Mouse (Mus musculus) embryonic fibroblast, embryonic 13.5 days (primary cell): Measurements from ENCODE around the gene Cyp3a57. TPM values are rescaled to one million over a fixed set of nuclear protein-coding genes. Genes with fewer than 3 reads are reported as not detected.
"Not testable (repeated sequence)": the region's sequence is repeated elsewhere in the genome, so short reads cannot be mapped to it uniquely, and the experiment has no call there.

ENCODE experiments used
- H3K27ac ChIP-seq: 2 replicates; pipeline ENCODE4 v1.5.1; 2012; ENCODE audit warnings: low read length, control low read depth, inconsistent platforms; ENCODE audit not compliant: insufficient read depth
- H3K4me1 ChIP-seq: 2 replicates; pipeline ENCODE4 v1.6.1; 2011; ENCODE audit warnings: low read length; ENCODE audit not compliant: control insufficient read depth, insufficient read depth
- H3K4me3 ChIP-seq: 2 replicates; pipeline ENCODE4 v1.5.1; 2011; ENCODE audit warnings: mild to moderate bottlenecking, control low read depth, low read length; ENCODE audit not compliant: insufficient read depth
- CTCF ChIP-seq: IDR thresholded peaks from 2 replicates; pipeline ENCODE4 v1.5.1; 2011; ENCODE audit warnings: mild to moderate bottlenecking, control low read depth, low read length, moderate library complexity, borderline replicate concordance; ENCODE audit not compliant: insufficient read depth
- POLR2A ChIP-seq: IDR thresholded peaks from 2 replicates; pipeline ENCODE4 v1.6.1; 2011; ENCODE audit warnings: low read depth, mild to moderate bottlenecking, control low read depth, low read length, moderate library complexity
- polyA plus RNA-seq: library from polyadenylated mRNA; stranded (reverse); fragments of >200 nt; gene quantifications from 2 replicates; pipeline ENCODE4 v1.2.4, GENCODE M21; 2011; ENCODE audit warnings: low read depth; ENCODE audit not compliant: missing spikeins, insufficient read length

The Cyp3a57 gene
- not detected in 2 replicates for polyA plus RNA-seq

DNA sequence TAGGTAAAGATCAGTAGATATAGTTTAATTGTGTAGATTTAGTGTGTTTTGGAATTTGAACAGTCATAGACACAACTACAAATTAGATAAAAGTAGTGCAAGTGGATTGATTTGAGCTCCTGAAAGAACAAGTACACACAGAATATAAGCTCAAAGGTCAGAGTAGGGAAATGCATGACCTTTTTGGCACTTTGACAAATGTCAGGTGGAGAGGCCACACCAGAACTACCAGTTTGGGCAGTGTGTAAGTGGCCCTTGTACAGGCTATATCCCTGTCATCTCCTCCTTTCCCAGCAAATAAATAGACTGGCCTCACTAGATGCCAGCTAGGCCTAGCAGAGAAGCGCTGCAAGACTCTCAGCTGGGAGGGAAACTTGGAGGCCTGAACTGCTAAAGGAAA lies at the start of gene Cyp3a57:
Gene Cyp3a57, plus strand, starts transcription at position 339 of the 400 bp plus-strand sequence.
- TF ChIP-seq CTCF (no peak), POLR2A (no peak)
- H3K4me3 ChIP-seq, result no peak within 1 kb of the TSS
- H3K27ac ChIP-seq, result no peak within 1 kb of the TSS
- no peaks in the 10 kb centered on the region for H3K4me1 ChIP-seq

GRCm38 (mm10) chr5:145300469-145300868 lies 44.6 kb upstream of the Cyp3a57 start:
- Histone ChIP-seq H3K27ac (no peak overlapping the region), H3K4me1 (no peaks in the 10 kb centered on the region), H3K4me3 (no peak overlapping the region)
- no peak for TF ChIP-seq CTCF
- TF ChIP-seq POLR2A, result no peak

- H3K4me3 ChIP-seq, H3K4me1 ChIP-seq, H3K27ac ChIP-seq: not testable (repeated sequence)
Measured at GRCm38 (mm10) chr5:145301796-145302195, 43.3 kb upstream of the Cyp3a57 start.

DNA sequence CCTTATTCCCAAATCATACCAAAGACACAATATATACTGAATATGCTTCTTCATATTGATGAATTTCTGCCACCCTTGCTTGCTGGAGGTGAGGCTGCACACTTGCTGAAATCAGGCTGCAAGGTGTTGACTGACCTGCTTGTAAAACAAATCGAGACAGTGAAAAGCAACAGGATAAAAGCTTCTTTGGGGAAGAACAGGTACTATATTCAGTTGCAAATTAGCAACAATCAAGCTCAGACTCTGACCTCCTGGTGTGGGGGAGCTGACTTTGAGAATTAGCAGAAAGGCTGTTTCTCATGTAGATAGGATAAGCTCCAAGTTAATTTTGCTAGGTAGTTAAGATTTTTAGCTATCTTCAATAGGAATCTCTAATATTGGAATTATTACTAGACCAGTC lies 42.7 kb upstream of the Cyp3a57 start:
- H3K4me1 ChIP-seq, result no peaks in the 10 kb centered on the region
- TF ChIP-seq POLR2A (no peak), CTCF (no peak)

GRCm38 (mm10) chr5:145306953-145307352 lies 38.1 kb upstream of the Cyp3a57 start:
- not testable (repeated sequence) for H3K4me3 ChIP-seq, H3K27ac ChIP-seq, H3K4me1 ChIP-seq

More for the DNA sequence above, 42.7 kb upstream of the Cyp3a57 start:
- Histone ChIP-seq H3K4me3 (no peak overlapping the region), H3K27ac (no peak overlapping the region)

DNA sequence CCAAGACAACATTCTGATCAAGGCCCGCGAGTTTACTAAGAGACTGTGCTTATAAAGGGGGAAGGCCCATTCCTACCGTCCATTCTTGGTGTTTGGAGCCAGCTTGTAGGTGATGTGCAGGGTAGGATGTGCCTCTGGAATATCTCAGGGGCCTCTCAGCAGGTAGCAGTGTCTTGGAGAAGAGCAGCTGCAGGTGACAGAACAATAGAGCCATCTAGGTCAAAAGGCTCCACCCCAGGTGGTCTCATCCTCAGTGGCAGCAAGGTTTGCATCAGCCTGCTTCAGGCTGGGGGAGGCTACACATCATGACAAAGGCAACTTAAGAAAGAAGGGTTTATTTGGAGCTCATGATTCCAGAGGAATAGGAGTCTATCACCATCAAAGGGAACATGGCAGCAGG lies 37.3 kb upstream of the Cyp3a57 start:
- H3K27ac ChIP-seq, H3K4me3 ChIP-seq, H3K4me1 ChIP-seq: not testable (repeated sequence)

DNA sequence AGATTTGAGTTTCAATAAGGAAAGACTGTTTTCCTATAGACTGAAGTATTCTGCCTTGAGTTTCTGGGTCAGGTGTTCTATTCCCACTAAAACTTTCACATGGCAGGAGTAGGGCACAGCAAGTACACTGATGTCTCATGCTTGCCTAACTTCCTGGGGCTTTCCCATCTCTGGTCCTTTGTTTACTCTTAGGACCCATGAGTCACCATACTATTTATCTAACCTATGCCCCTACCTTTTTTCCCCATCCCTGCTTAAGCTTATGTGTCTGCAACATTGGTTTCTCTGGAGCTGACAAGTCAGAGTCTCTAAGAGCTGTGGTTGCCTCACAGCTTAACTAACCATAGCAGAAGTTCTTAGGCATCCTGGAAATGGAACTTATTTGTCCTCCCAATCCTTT lies 31.2 kb upstream of the Cyp3a57 start:
- Histone ChIP-seq H3K4me3 (no peak overlapping the region), H3K27ac (no peak overlapping the region), H3K4me1 (no peaks in the 10 kb centered on the region)
- no peak for TF ChIP-seq CTCF
- no peak for TF ChIP-seq POLR2A

GRCm38 (mm10) chr5:145317141-145317540 lies 27.9 kb upstream of the Cyp3a57 start:
- no peak for TF ChIP-seq POLR2A
- no peak for TF ChIP-seq CTCF
- H3K4me1 ChIP-seq, result no peaks in the 10 kb centered on the region
- H3K27ac ChIP-seq, result no peak overlapping the region
- no peak overlapping the region for H3K4me3 ChIP-seq

DNA sequence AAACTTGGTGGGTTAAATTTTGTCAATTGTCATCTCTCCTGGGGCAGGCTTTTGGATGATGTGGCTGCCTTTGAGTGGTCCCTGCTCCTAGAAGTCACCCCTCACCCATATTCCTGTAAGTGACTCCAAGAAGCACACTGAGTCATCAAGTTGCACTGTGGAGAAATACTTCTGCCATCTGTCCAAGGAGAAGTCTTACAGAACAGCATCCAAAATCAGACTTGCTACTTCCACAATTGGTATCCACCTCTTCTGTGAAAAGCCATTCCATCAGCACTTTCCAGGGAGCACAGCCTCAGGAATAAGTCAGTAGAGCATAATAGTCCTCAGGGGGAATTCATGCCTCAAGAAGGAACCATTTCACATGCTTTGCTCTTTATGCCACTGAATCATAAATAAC lies 6.3 kb upstream of the Cyp3a57 start:
- not testable (repeated sequence) for H3K4me1 ChIP-seq, H3K4me3 ChIP-seq, H3K27ac ChIP-seq

- Histone ChIP-seq H3K4me3 (no peak overlapping the region), H3K4me1 (no peaks in the 10 kb centered on the region), H3K27ac (no peak overlapping the region)
- TF ChIP-seq POLR2A (no peak), CTCF (no peak)
Measured at GRCm38 (mm10) chr5:145349697-145350096, 4.6 kb downstream of the Cyp3a57 start.

DNA sequence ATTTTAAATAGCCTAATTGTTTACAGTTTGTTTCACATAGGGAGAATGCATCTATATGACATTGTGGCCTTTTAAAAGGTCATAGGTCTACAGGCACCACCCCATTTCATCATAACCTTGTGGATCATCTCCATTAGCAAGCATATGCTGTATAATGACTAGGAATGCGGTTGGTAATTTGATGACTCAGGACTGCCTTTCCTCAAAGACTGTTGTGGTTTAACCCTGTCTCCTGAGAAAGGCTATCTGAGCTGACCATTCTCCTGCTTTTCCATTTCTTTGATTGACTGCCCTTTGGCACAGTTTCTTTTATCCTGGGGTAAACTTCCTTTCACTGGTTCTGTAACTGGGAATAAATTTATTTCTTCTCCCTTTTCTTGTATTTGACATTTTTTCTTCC lies 8.0 kb downstream of the Cyp3a57 start:
- no peak for TF ChIP-seq CTCF
- no peak for TF ChIP-seq POLR2A
- Histone ChIP-seq H3K4me3 (no peak overlapping the region), H3K27ac (no peak overlapping the region), H3K4me1 (no peaks in the 10 kb centered on the region)

- not testable (repeated sequence) for H3K4me3 ChIP-seq, H3K27ac ChIP-seq
Measured at GRCm38 (mm10) chr5:145415416-145415815, 70.3 kb downstream of the Cyp3a57 start.

More at GRCm38 (mm10) chr5:145415416-145415815, 70.3 kb downstream of the Cyp3a57 start:
- H3K4me1 ChIP-seq, result not testable (repeated sequence)
